Mouse (Mus musculus): ENCODE data around the gene Txn1. TPM values are rescaled to one million over a fixed set of nuclear protein-coding genes. Genes with fewer than 3 reads are reported as not detected.

Txn1 gene
- polyA plus RNA-seq, 1 experiment from 2014 or later, result 393 TPM

- Histone ChIP-seq H3K27ac (ENCODE audit: low read length) (no peak overlapping the region), H3K27me3 (replicated peaks; ENCODE audit: insufficient read depth, low read length) (no peaks in the 10 kb centered on the region), H3K9ac (replicated peaks; ENCODE audit: low read depth) (no peak overlapping the region), H3K9me3 (ENCODE audit: low read length) (no peaks in the 10 kb centered on the region), H3K4me1 (ENCODE audit: insufficient read depth, low read depth, low read length) (no peaks in the 10 kb centered on the region), H3K36me3 (ENCODE audit: insufficient read depth, low read length) (peaks cover 11% of the 10 kb centered on the region; the same call in 1 of the 2 replicates), H3K4me2 (replicated peaks; ENCODE audit: low read depth, low read length) (no peak overlapping the region), H3K4me3 (ENCODE audit: low read depth, low read length) (no peak overlapping the region)
- WGBS, result 77% methylated on average over 3 of the region's 3 CpGs
- no peak for TF ChIP-seq EP300 (IDR thresholded peaks at IDR 0.05)
- TF ChIP-seq CTCF (IDR thresholded peaks at IDR 0.05), result no peak
- DNase-seq (ENCODE audit: low spot score) (no peak), ATAC-seq (no peak)
Measured at GRCm38 (mm10) chr4:57896631-57897030, 59.6 kb downstream of the Txn1 start.

- H3K9ac ChIP-seq (replicated peaks; ENCODE audit: low read depth), result no peak overlapping the region
- no peak for TF ChIP-seq CTCF (IDR thresholded peaks at IDR 0.05)
- no peak for TF ChIP-seq EP300 (IDR thresholded peaks at IDR 0.05)
- no peaks in the 10 kb centered on the region for H3K4me1 ChIP-seq (ENCODE audit: insufficient read depth, low read depth, low read length)
- no peak overlapping the region for H3K27ac ChIP-seq (ENCODE audit: low read length)
- ATAC-seq (0 out of 2 replicates have a peak, but pooled peaks have one; percentile 30), DNase-seq (ENCODE audit: low spot score) (no peak)
- WGBS, result 57% methylated on average over 6 of the region's 6 CpGs
- no peaks in the 10 kb centered on the region for H3K9me3 ChIP-seq (ENCODE audit: low read length)
- H3K27me3 ChIP-seq (replicated peaks; ENCODE audit: insufficient read depth, low read length), result no peaks in the 10 kb centered on the region
- H3K36me3 ChIP-seq (ENCODE audit: insufficient read depth, low read length), result peaks cover 11% of the 10 kb centered on the region; the same call in 1 of the 2 replicates
- no peak overlapping the region for H3K4me3 ChIP-seq (ENCODE audit: low read depth, low read length)
- no peak overlapping the region for H3K4me2 ChIP-seq (replicated peaks; ENCODE audit: low read depth, low read length)
Measured at GRCm38 (mm10) chr4:57895902-57896301, 60.3 kb downstream of the Txn1 start.

- DNase-seq (ENCODE audit: low spot score), result no peak
- 43% methylated on average over 5 of the region's 5 CpGs for WGBS
- Histone ChIP-seq H3K4me1 (ENCODE audit: insufficient read depth, low read depth, low read length) (no peaks in the 10 kb centered on the region), H3K27me3 (replicated peaks; ENCODE audit: insufficient read depth, low read length) (no peaks in the 10 kb centered on the region), H3K4me2 (replicated peaks; ENCODE audit: low read depth, low read length) (no peak overlapping the region), H3K9me3 (ENCODE audit: low read length) (no peaks in the 10 kb centered on the region), H3K9ac (replicated peaks; ENCODE audit: low read depth) (no peak overlapping the region), H3K4me3 (ENCODE audit: low read depth, low read length) (no peak overlapping the region), H3K27ac (ENCODE audit: low read length) (no peak overlapping the region), H3K36me3 (ENCODE audit: insufficient read depth, low read length) (peaks cover 11% of the 10 kb centered on the region; the same call in 1 of the 2 replicates)
- no peak for TF ChIP-seq CTCF (IDR thresholded peaks at IDR 0.05)
- TF ChIP-seq EP300 (IDR thresholded peaks at IDR 0.05), result no peak
- ATAC-seq, result no peak
Measured at GRCm38 (mm10) chr4:57895140-57895539, 61.1 kb downstream of the Txn1 start.

Other genes with a start within 250 kb of the Txn1 start
- gene Akap2, start 238.8 kb downstream of the Txn1 start, polyA plus RNA-seq (2015; fragmentation: Nextera tagmentation; extraction: Ambion mirVana), result 112 and 126 TPM in 2 replicates
- gene D630039A03Rik, start 40.1 kb downstream of the Txn1 start, polyA plus RNA-seq (2015; fragmentation: Nextera tagmentation; extraction: Ambion mirVana), result 2.7 and 3.0 TPM in 2 replicates
- not detected in 2 replicates for gene Txndc8, start 52.7 kb upstream of the Txn1 start, polyA plus RNA-seq (2015; fragmentation: Nextera tagmentation; extraction: Ambion mirVana)